Mouse (Mus musculus) thymus, postnatal 4 days (tissue): ENCODE data around the gene Rfc4.

ENCODE experiments used
- DNase-seq: peaks from one replicate; pipeline ENCODE4 v3.0.0; 2021

The Rfc4 gene

DNA sequence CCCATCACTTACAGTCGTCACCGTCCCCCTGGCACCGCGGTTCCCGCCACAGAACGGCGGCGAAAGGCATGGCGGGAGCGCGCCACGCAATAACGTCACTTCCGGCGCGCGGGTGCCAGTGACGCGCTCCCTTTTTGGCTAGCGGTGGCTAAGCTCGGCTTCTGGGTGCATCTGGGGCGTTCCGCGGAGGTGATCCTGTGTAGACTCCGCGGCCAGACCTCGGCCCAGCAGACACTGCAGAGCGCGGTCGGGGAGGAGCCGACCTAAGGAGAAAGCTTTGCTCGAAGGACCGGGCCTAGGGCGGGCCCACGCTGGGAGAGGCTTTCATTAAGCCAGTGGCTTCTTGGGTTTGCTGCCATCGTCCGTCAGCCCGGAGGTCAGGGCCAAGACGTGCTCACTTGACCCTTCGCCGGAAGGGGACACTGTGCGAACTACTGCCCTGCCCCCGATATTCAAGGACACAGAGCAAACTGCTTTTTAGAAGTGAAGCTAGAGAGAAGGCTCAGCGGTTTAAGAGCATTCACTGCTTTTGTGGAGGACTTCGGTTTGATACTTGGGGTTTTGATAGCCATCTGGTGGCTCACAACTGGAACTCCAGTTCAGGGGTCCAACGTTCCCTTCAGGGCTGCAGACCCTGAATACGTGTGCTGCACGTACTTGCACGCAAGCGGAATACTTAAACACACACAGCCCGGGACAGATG lies at the start of gene Rfc4:
Gene Rfc4 (minus strand): TSS at position 65 of the 703 bp plus-strand sequence.
- DNase-seq: peak; percentile 95

DNA sequence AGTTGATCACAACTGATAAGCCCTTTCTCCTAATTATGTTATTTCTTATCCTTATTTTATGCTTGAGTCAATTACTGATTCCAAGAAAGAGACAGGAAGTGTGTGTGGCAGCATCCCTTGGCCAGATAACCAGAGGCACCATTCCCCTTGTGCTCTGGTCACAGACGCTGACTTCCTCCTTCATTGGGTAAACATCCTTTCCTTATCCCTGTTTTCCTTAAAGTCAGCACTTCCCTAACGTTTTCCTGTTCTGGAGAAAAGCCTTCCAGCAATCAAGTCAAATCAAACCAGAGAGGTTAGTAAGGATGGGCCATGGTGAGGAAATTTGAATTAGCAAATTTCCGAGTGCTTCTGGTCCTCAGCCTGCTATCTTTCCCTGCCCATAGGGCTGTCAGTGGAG lies 48.4 kb upstream of the Rfc4 start:
- DNase-seq: no peak

DNA sequence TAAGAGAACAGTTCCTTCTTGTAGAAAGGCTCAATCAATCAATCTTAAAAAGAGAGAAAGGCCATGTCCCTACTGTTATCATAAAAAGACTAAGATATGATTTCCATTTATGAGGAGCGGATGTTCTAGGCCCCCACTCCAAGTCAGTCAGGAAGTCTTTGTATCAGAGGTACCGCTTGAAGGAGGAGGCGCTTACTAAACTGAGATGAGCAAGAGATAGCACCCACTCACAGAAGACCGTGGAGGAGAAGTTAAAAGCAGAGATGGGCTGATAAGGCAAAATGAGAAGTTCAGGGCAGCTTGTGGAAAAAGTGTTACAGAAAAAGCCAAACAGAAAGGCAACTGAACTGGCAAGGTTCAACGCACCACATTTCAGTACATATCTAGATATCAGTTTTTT lies 47.3 kb upstream of the Rfc4 start:
- no peak for DNase-seq

DNA sequence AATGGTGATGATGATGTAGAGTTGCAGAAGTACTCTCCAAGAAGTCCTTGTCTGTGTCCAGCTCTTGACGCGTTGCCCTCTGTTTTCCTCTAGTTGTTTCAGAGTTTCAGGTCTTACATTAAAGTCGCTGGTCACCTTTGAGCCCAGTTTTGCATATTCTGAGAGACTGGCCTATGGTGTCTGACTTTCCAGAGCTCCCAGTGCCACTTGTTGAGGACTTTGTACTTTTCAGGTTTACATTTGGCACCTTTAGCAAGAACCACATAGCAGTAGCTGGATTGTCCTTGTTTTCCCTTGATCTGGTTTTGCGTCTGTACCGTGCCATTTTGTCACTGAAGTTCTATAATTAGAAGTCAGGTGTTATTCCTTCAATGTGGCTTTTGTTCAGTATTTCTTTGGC lies 46.4 kb upstream of the Rfc4 start:
- no peak for DNase-seq

DNA sequence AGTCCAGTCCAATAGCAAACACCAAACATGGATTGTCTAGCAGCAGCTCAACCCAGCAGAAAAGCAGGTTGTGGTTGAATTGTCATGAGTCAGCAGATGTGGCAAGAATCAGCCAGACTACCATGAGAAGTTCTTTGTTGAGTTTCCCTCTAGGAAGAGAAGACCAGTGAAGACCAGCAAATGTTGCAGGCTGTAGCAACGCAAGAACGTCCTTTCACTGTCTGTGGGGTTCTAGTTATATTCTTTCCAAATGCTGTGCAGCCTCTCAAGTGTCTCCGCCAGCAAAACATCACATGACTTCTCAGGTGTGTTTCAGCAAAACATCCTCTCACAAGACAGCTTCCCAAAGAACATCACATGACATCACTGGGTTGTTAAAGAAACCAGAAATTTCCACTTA lies 43.3 kb upstream of the Rfc4 start:
- no peak for DNase-seq

DNA sequence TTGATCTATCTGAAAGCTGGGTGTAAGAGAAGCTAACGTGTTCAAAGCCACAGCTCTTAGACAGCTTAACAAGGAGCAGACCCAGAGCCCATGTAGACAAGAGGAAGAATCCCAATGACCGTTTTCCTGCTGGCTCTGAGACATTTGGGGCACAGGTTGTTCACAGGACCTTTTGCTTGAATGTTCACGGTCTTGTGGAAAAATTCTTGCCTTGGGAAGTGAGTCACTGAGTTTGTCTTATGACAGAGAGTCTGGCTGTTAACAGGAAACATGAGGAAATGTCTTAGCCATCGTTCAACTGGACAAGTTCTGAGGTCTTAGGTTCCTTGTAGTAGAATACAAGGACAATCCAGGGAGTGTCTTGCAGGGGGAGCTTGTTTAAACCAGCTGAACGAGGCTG lies 39.5 kb upstream of the Rfc4 start:
- no peak for DNase-seq

DNA sequence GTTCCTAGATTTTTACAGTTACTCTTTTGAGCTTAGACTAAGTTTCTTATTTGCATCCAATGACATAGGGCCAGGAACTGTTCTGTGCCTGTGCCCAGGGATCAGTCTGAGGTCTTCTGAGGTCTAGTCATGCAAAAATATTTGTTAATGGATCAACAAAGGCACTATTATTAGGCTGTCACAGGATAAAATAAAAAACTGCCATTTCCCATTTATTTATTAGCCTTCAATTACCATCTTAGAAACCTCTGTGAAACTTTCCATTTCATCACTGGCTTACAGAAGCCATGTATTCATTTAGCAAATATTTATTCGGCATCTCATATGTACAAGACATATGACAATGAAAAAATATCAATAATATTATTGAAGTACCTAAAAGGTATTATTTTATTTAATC lies 39.1 kb upstream of the Rfc4 start:
- DNase-seq: no peak

DNA sequence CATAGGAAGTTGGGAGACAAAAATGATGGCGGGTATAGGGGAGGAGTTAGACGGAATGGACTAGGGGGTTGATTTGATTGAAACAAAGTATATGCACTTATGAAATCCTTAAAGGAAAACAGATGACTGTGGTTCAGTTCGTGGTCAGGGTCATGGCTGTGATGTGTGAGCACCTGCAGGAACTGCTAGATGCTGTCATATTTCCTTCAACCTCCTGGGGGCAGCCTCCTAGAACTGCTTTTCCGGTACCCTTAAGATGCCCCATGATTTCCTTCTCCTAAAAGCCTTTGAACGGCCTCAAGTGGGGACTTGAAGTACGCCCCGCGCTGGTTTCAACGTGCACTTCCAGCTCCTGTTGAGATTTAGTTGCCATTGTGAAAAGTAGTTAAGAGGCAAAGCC lies 37.9 kb upstream of the Rfc4 start:
- DNase-seq: peak; percentile 82

DNA sequence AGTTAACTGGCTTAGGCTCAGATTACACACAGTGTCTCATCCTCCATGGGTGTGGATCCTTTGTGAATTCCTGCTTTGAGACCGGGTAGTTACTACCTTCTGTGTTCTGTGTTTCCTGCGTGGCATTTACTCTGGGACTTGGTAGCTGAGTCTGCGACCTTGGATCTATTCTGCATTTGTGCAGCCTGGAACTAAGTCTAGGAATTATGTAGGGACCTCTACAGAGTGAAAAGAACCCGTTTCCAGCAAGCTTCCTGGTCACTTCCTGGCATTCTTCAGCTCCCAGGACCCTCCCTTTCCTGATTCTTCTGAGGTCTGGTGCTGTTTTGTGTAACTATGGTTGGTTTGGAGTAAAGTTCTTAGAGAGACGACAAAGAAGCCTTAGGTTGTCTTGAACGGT lies 36.9 kb upstream of the Rfc4 start:
- no peak for DNase-seq

DNA sequence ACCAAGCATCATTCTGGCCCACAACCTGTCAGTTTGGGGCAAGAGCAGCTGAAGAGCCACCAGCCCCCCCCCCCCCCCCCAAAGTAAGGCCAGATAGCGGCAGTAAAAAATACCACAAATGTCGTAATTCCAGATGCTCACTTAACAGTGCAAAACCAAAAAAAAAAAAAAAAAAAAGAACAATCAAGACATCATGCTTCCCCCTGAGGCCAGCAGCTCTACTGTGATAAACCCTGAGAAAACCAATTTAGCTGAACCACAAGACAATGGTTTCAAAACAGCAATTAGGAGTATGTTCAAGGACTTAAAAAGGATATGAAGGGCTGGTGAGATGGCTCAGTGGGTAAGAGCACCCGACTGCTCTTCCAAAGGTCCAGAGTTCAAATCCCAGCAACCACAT lies 34.6 kb upstream of the Rfc4 start:
- no peak for DNase-seq

DNA sequence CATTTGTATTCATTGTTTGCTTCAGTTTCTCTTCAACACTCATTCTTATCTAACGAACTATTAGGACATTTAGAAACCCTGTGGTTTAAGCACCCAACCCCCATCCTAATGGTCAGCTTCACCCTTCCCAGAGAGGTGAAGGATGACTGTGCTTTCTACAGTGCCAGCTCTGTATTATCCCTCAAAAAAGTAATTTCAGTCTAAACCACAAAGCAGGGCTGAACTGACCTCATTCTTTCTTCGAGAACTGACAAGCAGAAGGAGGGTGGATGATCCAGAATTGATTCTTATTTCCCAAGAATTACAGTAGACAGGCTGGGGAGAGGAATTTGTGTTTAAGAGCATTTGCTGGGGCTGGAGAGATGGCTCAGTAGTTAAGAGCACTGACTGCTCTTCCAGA lies 32.2 kb upstream of the Rfc4 start:
- DNase-seq: no peak

DNA sequence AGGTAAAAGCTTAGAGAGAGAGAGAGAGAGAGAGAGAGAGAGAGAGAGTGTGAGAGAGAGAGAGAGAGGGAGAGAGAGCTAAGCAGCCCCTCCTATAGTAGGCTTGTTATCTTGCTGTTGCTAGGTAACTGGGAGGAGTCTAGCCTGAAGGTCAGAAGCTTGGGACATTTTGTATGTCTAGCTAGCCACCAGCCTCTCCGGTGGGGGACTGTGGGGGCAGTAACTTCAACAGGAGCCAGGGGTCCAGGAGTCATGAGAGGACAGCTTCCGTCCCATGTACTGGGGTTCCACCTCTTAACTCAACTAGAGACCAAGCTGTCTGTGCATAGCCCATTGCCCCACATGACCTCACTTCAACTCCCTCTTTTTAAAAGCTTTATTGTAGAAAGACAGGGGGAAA lies 31.4 kb upstream of the Rfc4 start:
- DNase-seq: no peak

DNA sequence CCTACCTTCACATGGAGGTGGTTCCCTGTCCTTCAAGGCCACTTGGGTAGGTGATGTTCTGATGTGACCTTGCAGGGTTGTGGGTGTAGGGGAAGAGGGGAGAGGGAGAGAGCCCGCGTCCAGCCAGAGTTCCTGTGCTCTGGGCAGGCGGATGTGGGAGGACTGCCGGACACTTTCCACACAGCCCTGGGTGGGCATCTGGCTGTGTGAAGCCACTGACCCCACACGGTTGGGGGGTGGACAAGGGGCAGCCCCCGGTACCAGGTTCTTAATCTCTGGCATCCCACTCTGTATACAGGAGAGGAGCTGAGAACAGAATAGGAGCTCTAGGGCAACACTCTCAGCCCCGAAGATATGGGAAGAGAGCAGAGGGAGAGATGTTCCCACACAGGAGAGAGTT lies 30.8 kb upstream of the Rfc4 start:
- DNase-seq: no peak

DNA sequence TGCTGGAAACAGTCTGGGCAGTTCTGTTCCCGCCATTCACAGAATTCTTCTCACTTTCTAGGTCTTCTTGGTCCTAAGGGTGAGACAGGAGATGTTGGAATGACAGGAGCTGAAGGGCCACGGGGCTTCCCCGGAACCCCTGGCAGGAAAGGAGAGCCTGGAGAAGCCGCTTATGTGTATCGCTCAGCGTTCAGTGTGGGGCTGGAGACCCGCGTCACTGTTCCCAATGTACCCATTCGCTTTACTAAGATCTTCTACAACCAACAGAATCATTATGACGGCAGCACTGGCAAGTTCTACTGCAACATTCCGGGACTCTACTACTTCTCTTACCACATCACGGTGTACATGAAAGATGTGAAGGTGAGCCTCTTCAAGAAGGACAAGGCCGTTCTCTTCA lies 29.5 kb upstream of the Rfc4 start:
- DNase-seq: no peak

DNA sequence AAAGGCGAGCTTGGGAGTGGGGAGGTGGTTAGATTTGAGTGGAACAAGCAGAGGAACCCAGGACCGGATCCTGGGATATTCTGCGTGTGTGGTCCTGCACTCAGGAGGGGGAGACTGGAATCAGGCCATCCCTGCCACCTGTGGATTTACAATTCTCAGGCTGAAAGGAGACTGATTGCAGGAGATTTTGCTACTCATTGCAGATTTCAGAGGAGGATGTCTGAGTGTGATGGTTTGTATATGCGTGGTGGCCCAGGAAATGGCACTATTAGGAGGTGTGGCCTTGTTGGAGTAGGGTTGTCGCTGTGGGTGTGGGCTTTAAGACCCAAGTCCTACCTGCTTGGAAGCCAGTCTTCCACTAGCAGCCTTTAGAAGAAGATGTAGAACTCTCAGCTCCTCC lies 26.7 kb upstream of the Rfc4 start:
- no peak for DNase-seq

DNA sequence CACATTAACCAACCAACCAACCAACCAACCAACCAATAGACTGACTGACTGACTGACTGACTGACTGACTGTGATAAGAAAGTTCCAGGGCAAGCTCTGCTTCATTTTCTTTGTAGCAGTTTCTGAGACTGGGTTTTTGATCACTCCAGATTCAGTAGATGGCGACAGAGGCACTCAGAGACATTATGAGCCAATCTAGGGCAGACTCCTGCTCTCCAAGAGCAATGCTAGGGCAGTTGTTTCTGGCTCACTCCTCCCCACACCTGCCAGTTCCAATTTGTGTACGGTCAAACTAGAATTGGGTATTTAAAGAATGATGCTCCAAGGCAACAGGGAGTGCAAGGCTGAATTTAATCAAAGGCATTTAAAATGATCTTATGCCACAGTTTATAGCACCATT lies 23.9 kb upstream of the Rfc4 start:
- peak; percentile 43 for DNase-seq

DNA sequence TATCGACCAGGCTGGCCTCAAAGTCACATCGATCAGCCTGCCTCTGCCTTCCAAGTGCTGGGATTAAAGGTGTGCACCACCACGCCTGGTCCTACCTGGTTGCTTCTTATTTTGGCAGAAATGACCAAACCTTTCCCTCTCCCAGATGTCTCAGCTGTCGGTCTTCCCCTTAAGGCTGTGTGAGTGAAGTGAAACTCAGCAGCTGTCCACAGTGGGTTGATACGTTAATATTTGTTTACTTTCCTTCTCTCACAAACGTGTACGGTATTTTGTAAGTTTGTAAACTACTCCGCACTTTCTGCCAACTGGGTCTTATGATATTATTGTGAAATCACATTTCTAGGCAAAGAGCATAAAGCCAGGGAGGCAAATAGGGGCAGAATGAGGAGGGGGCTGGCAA lies 21.9 kb upstream of the Rfc4 start:
- no peak for DNase-seq

DNA sequence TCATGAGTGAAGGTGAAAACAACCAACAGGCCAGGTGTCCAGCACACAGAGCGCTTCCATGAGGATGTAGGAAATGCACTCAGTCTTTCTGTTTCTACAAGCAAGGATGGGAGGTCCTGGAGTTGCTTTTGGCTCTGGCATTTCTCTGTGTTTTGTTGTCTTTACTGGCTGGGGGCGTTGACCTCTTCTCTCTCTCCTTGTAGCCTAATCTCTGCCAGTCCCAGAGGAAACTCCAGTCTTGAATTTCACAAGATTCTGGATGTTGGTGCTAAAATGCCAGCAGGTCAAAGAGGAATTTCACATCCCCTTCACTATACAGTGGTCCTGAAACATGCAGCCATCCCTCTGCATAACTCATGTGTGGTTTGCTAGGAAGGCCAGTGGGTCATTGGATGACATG lies 21.4 kb upstream of the Rfc4 start:
- no peak for DNase-seq

DNA sequence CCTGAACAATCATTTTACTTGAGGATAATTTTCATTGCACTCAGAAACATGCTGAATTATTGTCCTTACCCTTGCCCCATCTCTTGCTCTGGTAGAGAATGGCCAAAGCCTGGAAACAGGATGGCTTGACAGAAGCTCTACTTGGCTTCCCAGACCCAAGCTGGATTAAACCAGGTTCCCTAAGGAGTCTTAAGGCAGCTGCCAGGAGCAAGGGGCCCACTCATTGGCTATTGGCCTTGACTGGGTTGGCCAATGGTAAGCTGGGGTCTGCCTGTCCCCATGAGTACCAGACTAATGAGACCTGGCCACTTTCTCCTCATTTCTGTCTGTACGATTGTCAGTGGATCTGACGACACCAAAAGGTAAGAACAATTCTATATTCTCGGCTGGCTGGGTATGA lies 18.7 kb upstream of the Rfc4 start, which contains the start of gene Adipoq:
Gene Adipoq (plus strand): TSS at position 257 of the 400 bp plus-strand sequence.
- no peak for DNase-seq

DNA sequence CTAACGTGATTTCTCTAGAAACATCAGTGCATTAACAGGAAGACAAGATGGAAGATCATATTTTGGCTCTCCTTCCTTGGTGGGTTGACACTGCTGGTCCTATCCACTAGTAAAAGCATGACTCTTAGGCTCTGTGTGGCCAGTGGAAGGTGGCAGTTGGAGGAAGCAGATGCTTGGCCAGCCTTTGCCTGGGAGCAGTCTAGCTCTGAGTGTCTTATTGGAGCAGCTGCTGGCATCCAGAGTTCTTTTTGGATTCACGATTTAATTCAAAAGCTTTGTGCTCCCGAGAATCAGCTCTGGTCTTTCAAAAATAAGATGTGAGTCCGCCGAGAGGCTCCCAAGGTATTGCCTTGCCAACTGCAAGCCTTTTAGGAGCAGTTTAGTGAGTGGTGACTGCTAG lies 17.7 kb upstream of the Rfc4 start:
- DNase-seq: no peak

DNA sequence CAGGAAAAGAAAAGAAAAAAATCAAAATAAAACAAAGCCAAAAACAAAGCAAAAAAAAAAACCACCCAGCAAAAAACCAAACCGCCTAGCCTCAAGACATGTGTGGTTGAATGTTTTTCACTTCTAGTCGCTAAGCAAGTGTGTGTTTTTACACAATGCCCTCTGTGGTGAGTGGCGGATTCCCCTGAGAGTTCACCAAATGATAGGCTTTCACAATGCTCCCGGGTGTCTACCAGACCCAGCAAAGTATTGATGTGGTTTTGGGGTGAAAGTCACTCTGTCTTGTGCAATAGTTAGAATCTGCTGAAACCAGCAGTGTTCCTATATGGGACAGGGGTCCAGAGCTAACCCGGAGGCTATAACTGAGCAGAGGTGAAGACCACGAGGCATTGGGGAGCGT lies 16.8 kb upstream of the Rfc4 start:
- DNase-seq: peak; percentile 40

DNA sequence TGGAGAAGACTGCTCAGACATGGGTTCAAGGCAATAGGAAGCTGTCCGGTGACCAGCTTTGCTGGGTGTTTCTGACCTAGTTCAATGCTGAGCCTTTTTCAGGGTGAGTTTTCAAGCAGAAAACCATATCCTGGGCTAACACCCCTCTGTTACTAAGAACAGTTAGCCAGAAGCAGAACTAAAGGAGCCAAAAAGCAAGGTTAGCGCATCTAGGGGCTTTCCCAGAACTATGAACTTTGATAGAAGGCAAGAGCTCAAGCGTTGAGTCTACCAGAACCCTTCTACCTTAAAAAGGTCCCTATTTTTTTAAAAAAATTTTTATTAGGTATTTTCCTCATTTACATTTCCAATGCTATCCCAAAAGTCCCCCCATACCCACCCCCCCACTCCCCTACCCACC lies 13.4 kb upstream of the Rfc4 start:
- DNase-seq: no peak

DNA sequence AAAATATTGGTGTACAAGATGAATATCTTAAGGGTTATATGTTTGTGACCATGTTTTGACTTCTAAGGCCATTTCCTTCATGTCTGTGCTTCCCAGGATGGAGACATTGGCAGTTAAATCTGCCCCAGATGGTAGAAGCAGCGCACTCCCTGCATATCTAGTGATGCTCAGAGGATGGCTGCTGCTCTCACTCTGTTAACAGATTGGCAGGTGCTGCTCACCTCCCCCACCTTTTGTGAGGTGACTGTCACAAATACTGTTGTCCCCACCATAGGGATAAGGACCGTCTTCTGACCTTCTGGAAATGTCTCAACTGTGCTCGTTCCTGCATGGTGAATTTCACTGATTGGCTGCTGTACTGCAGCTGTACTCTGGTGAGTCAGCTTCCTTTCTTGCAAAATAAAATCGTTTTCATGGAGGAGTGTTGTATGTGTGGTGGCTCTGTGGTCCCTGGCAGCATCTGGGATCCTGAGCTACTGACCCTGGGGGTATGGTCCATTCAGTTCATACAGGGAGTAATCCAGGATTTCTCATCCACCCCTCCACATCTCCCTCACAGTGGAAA lies 9.0 kb upstream of the Rfc4 start:
- no peak for DNase-seq

DNA sequence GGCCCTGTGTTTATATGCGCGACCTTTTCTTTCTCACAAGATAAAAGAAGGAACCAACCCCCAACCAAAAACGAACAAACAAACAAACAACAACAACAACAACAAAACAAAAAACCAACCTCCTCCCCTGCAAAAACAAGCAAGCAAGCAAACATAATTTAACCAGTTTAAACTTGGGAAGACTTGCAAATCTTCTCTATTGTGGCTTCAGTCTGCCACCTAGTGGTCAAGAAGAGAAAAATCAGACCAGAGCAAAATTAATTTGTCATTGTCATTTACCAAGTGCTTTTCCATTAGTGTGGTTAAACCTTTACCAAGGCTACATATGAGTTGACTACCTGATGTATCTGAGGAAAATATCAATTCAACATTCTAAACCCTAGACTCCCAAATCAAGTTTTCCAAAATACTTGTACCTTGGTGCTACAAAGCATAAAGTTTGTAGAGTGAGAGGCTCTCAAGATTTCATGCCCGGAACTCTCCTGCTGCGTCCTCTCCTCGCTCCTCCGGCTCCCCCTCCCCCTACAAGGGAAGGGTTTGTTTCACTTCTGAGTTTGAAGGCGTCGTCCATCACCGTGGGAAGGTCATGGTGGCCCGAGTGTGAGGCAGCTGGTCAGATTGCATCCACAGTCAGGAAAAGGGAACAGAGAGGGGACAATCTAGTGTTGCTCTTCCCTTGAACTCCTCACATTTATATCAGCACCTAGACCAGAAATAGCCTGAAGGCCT lies 8.0 kb upstream of the Rfc4 start:
- no peak for DNase-seq

DNA sequence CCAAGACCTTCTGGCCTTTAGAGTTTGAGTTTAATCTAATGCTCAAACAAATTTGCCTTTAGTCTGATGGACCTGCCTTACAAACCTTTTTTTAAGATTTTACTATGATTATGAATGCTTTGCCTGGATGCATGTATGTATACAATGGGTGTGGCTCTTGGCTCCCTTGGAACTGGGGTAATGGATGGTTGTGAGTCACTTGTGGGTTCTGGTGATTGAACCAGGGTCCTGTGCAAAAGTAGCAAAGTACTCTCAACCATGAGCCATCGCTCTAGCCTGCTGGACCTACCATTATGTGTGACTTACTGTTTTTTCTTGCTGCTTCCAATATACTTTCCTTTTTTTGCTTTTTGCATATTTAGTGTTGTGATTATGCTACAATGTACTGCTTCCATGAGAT lies 4.8 kb upstream of the Rfc4 start:
- no peak for DNase-seq
